ENCODE assay signal across 9 mouse cellular contexts in the genomic region with DNA sequence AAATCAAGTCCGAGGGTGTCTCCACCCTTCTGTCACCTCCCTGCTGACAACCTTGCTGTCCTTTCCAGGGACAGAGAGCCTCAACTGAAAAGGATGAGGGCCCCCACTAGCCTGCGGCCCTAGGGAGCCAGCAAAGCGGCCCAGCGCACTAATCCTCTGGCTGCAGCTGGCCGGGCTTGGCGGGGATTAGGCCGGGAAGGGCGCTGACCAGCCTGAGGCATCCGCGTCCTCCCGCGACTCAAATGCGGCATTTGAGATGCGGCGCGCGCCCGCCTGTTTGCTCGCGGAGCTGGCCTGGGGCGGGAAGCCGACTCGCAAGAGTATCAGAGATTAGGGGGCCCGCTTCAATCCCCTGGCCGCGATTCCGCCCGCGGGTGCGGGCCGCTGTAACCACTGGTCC. TPM values are rescaled to one million over a fixed set of nuclear protein-coding genes. Genes with fewer than 3 reads are reported as not detected.
DNase-seq lines count a peak whose midpoint lies in the region; ATAC-seq and TF ChIP-seq lines count a peak whose summit lies in the region.
"Had no signal": no experiment of that assay in that cellular context is flagged by ENCODE, and none has a peak within 500 bp of the region (broad histone marks: within the 10 kb centered on the region; RNA-seq: fewer than 3 reads in every experiment).

No protein-coding gene starts in this region.

- peak overlapping the region; percentile 41 for H3K4me2 ChIP-seq in heart, postnatal 0 days (ENCODE audit: low read depth, low read length)
- peak overlapping the region; percentile 48 for H3K4me2 ChIP-seq in forebrain, embryonic 16.5 days (ENCODE audit: low read length)
- H3K4me2 ChIP-seq in midbrain, embryonic 15.5 days: peak overlapping the region; percentile 58

- no peaks in the 10 kb centered on the region for H3K4me1 ChIP-seq in heart, postnatal 0 days (ENCODE audit: control insufficient read depth, insufficient read depth)
- peaks cover 6% of the 10 kb centered on the region for H3K4me1 ChIP-seq in forebrain, embryonic 16.5 days (replicated peaks; ENCODE audit: control insufficient read depth, insufficient read depth, low read length)
- H3K4me1 ChIP-seq in midbrain, embryonic 15.5 days: peaks cover 12% of the 10 kb centered on the region

- no peak for DNase-seq in heart, postnatal 0 days (ENCODE audit: low spot score)
- DNase-seq in heart, adult 18-20 months: no peak
- peak; percentile 62 for DNase-seq in embryo, embryonic 10.5 days (ENCODE audit: low spot score)
- DNase-seq in spleen, postnatal 14 days (ENCODE audit: low spot score in 2 of 2): no peak
- DNase-seq in urinary bladder, adult 2 months (ENCODE audit: low spot score): no peak
- DNase-seq in lung, postnatal 25 days (ENCODE audit: low spot score): no peak

- TF ChIP-seq CTCF in heart, postnatal 0 days (IDR thresholded peaks at IDR 0.05; ENCODE audit: low read depth): no peak

- WGBS in heart, postnatal 0 days: 5% methylated on average over 31 of the region's 31 CpGs
- WGBS in forebrain, embryonic 16.5 days: under 1% methylated on average over 31 of the region's 31 CpGs
- WGBS in midbrain, embryonic 15.5 days: 1% methylated on average over 28 of the region's 31 CpGs

- H3K27me3 ChIP-seq in heart, postnatal 0 days (ENCODE audit: control insufficient read depth, insufficient read depth, low read length): peaks cover 36% of the 10 kb centered on the region
- peaks cover 28% of the 10 kb centered on the region for H3K27me3 ChIP-seq in forebrain, embryonic 16.5 days (replicated peaks; ENCODE audit: control insufficient read depth, insufficient read depth, low read length)
- H3K27me3 ChIP-seq in midbrain, embryonic 15.5 days (replicated peaks): peaks cover 26% of the 10 kb centered on the region

- H3K9me3 ChIP-seq in heart, postnatal 0 days (replicated peaks; ENCODE audit: control insufficient read depth, low read length): no peaks in the 10 kb centered on the region
- H3K9me3 ChIP-seq in forebrain, embryonic 16.5 days (ENCODE audit: control insufficient read depth, low read length): no peaks in the 10 kb centered on the region
- no peaks in the 10 kb centered on the region for H3K9me3 ChIP-seq in midbrain, embryonic 15.5 days

- H3K27ac ChIP-seq in heart, postnatal 0 days (ENCODE audit: low read depth): no peak overlapping the region
- H3K27ac ChIP-seq in forebrain, embryonic 16.5 days (ENCODE audit: low read length): no peak overlapping the region
- H3K27ac ChIP-seq in midbrain, embryonic 15.5 days: no peak overlapping the region

- ATAC-seq in heart, postnatal 0 days (ENCODE audit: insufficient read depth, low read depth): no peak
- ATAC-seq in forebrain, embryonic 16.5 days: no peak
- ATAC-seq in midbrain, embryonic 15.5 days (replicated peaks): no peak

- no peak for TF ChIP-seq EP300 in heart, postnatal 0 days (IDR thresholded peaks at IDR 0.05; ENCODE audit: low read depth)

- H3K4me3 ChIP-seq in heart, postnatal 0 days (ENCODE audit: low read depth, low read length): peak overlapping the region; percentile 24; the same call in 1 of the 2 replicates
- H3K4me3 ChIP-seq in forebrain, embryonic 16.5 days (replicated peaks; ENCODE audit: low read length): peak overlapping the region; percentile 28
- peak overlapping the region; percentile 22 for H3K4me3 ChIP-seq in midbrain, embryonic 15.5 days
- H3K4me3 ChIP-seq: erythroblast, embryonic 14.5 days had no signal

- no peaks in the 10 kb centered on the region for H3K36me3 ChIP-seq in heart, postnatal 0 days (replicated peaks; ENCODE audit: control insufficient read depth, insufficient read depth, low read length)
- H3K36me3 ChIP-seq in forebrain, embryonic 16.5 days (ENCODE audit: control insufficient read depth, insufficient read depth): no peaks in the 10 kb centered on the region
- no peaks in the 10 kb centered on the region for H3K36me3 ChIP-seq in midbrain, embryonic 15.5 days (replicated peaks)

- H3K9ac ChIP-seq in heart, postnatal 0 days (replicated peaks; ENCODE audit: low read depth, low read length): no peak overlapping the region
- peak overlapping the region; percentile 51 for H3K9ac ChIP-seq in forebrain, embryonic 16.5 days (replicated peaks; ENCODE audit: low read depth, low read length)
- peak overlapping the region; percentile 15 for H3K9ac ChIP-seq in midbrain, embryonic 15.5 days

RNA-seq across cellular contexts. Expression of a gene that starts 14.7 kb away (rescaled TPM):
- total RNA-seq in heart, postnatal 0 days (2014; rRNA removed; ENCODE audit: low replicate concordance): not detected in 2 replicates
- polyA plus RNA-seq in heart, postnatal 0 days (2015; fragmentation: Nextera tagmentation; extraction: Ambion mirVana): not detected in 2 replicates
- total RNA-seq in heart, adult 18-20 months (2021): not detected
- not detected in 2 replicates for polyA plus RNA-seq in forebrain, embryonic 16.5 days (2015; fragmentation: Nextera tagmentation; extraction: Ambion mirVana)
- not detected in 2 replicates for polyA plus RNA-seq in midbrain, embryonic 15.5 days (2015; fragmentation: Nextera tagmentation; extraction: Ambion mirVana)
- polyA plus RNA-seq in urinary bladder, adult 2 months (2012; rRNA removed): not detected in 2 replicates
- polyA plus RNA-seq: erythroblast, embryonic 14.5 days had no signal

RNA-seq across cellular contexts. Expression of a gene that starts 22.8 kb away (rescaled TPM):
- total RNA-seq in heart, postnatal 0 days (2014; rRNA removed; ENCODE audit: low replicate concordance): 15.0 and 22.7 TPM in 2 replicates
- polyA plus RNA-seq in heart, postnatal 0 days (2015; fragmentation: Nextera tagmentation; extraction: Ambion mirVana): 13.1 and 16.0 TPM in 2 replicates
- 10 to 100 TPM; 11.5 to 13.1 TPM for total RNA-seq in heart, adult 18-20 months (2021)
- 57.9 and 69.8 TPM in 2 replicates for polyA plus RNA-seq in forebrain, embryonic 16.5 days (2015; fragmentation: Nextera tagmentation; extraction: Ambion mirVana)
- polyA plus RNA-seq in midbrain, embryonic 15.5 days (2015; fragmentation: Nextera tagmentation; extraction: Ambion mirVana): 67.6 and 73.2 TPM in 2 replicates
- polyA plus RNA-seq in urinary bladder, adult 2 months (2012; rRNA removed): 20.6 and 28.0 TPM in 2 replicates

RNA-seq across cellular contexts. Expression of a gene that starts 34.6 kb away (rescaled TPM):
- 86.7 and 91.3 TPM in 2 replicates for total RNA-seq in heart, postnatal 0 days (2014; rRNA removed; ENCODE audit: low replicate concordance)
- 35.3 and 38.2 TPM in 2 replicates for polyA plus RNA-seq in heart, postnatal 0 days (2015; fragmentation: Nextera tagmentation; extraction: Ambion mirVana)
- 10 to 100 TPM; 56.3 to 75.5 TPM for total RNA-seq in heart, adult 18-20 months (2021)
- 15.4 and 19.3 TPM in 2 replicates for polyA plus RNA-seq in forebrain, embryonic 16.5 days (2015; fragmentation: Nextera tagmentation; extraction: Ambion mirVana)
- 22.1 and 23.4 TPM in 2 replicates for polyA plus RNA-seq in midbrain, embryonic 15.5 days (2015; fragmentation: Nextera tagmentation; extraction: Ambion mirVana)
- polyA plus RNA-seq in urinary bladder, adult 2 months (2012; rRNA removed): 56.5 and 58.1 TPM in 2 replicates

RNA-seq across cellular contexts. Expression of a gene that starts 42.3 kb away (rescaled TPM):
- total RNA-seq in heart, postnatal 0 days (2014; rRNA removed; ENCODE audit: low replicate concordance): 137 and 138 TPM in 2 replicates
- polyA plus RNA-seq in heart, postnatal 0 days (2015; fragmentation: Nextera tagmentation; extraction: Ambion mirVana): 243 and 246 TPM in 2 replicates
- 100 to 1,000 TPM; 153 to 178 TPM for total RNA-seq in heart, adult 18-20 months (2021)
- 666 and 671 TPM in 2 replicates for polyA plus RNA-seq in forebrain, embryonic 16.5 days (2015; fragmentation: Nextera tagmentation; extraction: Ambion mirVana)
- polyA plus RNA-seq in midbrain, embryonic 15.5 days (2015; fragmentation: Nextera tagmentation; extraction: Ambion mirVana): 586 and 601 TPM in 2 replicates
- 154 and 155 TPM in 2 replicates for polyA plus RNA-seq in urinary bladder, adult 2 months (2012; rRNA removed)

RNA-seq across cellular contexts. Expression of a gene that starts 42.8 kb away (rescaled TPM):
- total RNA-seq in heart, postnatal 0 days (2014; rRNA removed; ENCODE audit: low replicate concordance): 14.7 and 20.4 TPM in 2 replicates
- polyA plus RNA-seq in heart, postnatal 0 days (2015; fragmentation: Nextera tagmentation; extraction: Ambion mirVana): 33.9 and 35.9 TPM in 2 replicates
- total RNA-seq in heart, adult 18-20 months (2021): 10 to 100 TPM in 1 of 2 experiments, 1 to 10 TPM in 1; 9.5 to 14.1 TPM
- polyA plus RNA-seq in forebrain, embryonic 16.5 days (2015; fragmentation: Nextera tagmentation; extraction: Ambion mirVana): 24.5 and 28.6 TPM in 2 replicates
- polyA plus RNA-seq in midbrain, embryonic 15.5 days (2015; fragmentation: Nextera tagmentation; extraction: Ambion mirVana): 18.5 and 22.6 TPM in 2 replicates
- 14.1 and 17.2 TPM in 2 replicates for polyA plus RNA-seq in urinary bladder, adult 2 months (2012; rRNA removed)
